Mouse (Mus musculus) heart, postnatal 14 days (tissue): ENCODE results near the gene Dlg4. TPM values are rescaled to one million over a fixed set of nuclear protein-coding genes. Genes with fewer than 3 reads are reported as not detected.
"Not testable (repeated sequence)": the region's sequence is repeated elsewhere in the genome, so short reads cannot be mapped to it uniquely, and the experiment has no call there.

ENCODE experiments used
- DNase-seq, 2 experiments: peaks; one replicate each; pipeline ENCODE4 v3.0.0; 2021 to 2022
- intact Hi-C: fragments of 180-260 bp; cut with DNase I; formaldehyde crosslinking; loops from one replicate; pipeline ENCODE4 v1.15.1; 2025
- total RNA-seq, 2 experiments: library from RNA; stranded (reverse); gene quantifications; 2 replicates each; pipeline ENCODE4 v1.2.3; 2021

Gene Dlg4
- total RNA-seq, 2 experiments from 2014 or later = 10.4 to 11.2 TPM

GRCm38 (mm10) chr11:70039631-70040030 lies 22.9 kb downstream of the Dlg4 start:
- no peak for DNase-seq
- intact Hi-C loops = no loop called here

GRCm38 (mm10) chr11:70040184-70040583 lies 23.4 kb downstream of the Dlg4 start:
- intact Hi-C loops = no loop called here

GRCm38 (mm10) chr11:70042309-70043085 lies 25.8 kb downstream of the Dlg4 start:
- intact Hi-C loops = no loop called here
- DNase-seq = no peak

More at GRCm38 (mm10) chr11:70040184-70040583, 23.4 kb downstream of the Dlg4 start:
- no peak for DNase-seq

- no peak for DNase-seq
- intact Hi-C loops = no loop called here
Observed at GRCm38 (mm10) chr11:70043665-70044064, 26.9 kb downstream of the Dlg4 start.

- intact Hi-C loops = no loop called here
- DNase-seq = no peak
Observed at GRCm38 (mm10) chr11:70045435-70045834, 28.7 kb downstream of the Dlg4 start.

GRCm38 (mm10) chr11:70049366-70049765 lies 32.6 kb downstream of the Dlg4 start:
- DNase-seq = no peak
- intact Hi-C loops = no loop called here

- DNase-seq = no peak
- intact Hi-C loops = loop anchor here (10.0 kb wide), 1 partner anchor 265 kb away; no protein-coding TSS in a partner anchor
Observed at GRCm38 (mm10) chr11:70049816-70050215, 33.1 kb downstream of the Dlg4 start.

GRCm38 (mm10) chr11:70053156-70053555 lies 36.4 kb downstream of the Dlg4 start:
- intact Hi-C loops = loop anchor here (2.0 to 10.0 kb wide), 2 partner anchors 50 to 262 kb away; no protein-coding TSS in a partner anchor
- DNase-seq = no peak

GRCm38 (mm10) chr11:70053898-70054570 lies 37.3 kb downstream of the Dlg4 start, which contains the start of gene Asgr1:
Asgr1 (plus strand) TSS chr11:70054085.
- intact Hi-C loops = loop anchor here (2.0 to 10.0 kb wide), 3 partner anchors 51 to 261 kb away; no protein-coding TSS in a partner anchor
- no peak for DNase-seq

- peak; percentile 78 to 89 for DNase-seq
- intact Hi-C loops = loop anchor here (2.0 to 10.0 kb wide), 2 partner anchors 145 to 259 kb away; no protein-coding TSS in a partner anchor
Observed at GRCm38 (mm10) chr11:70055618-70056214, 39.0 kb downstream of the Dlg4 start.

GRCm38 (mm10) chr11:70057805-70058204 lies 41.1 kb downstream of the Dlg4 start:
- intact Hi-C loops = loop anchor here (10.0 kb wide), 1 partner anchor 257 kb away; no protein-coding TSS in a partner anchor
- no peak for DNase-seq

GRCm38 (mm10) chr11:70059930-70060329 lies 43.2 kb downstream of the Dlg4 start:
- intact Hi-C loops = loop anchor here (10.0 kb wide), 1 partner anchor 255 kb away; no protein-coding TSS in a partner anchor

GRCm38 (mm10) chr11:70063053-70063452 lies 46.3 kb downstream of the Dlg4 start:
- intact Hi-C loops = no loop called here

More at GRCm38 (mm10) chr11:70059930-70060329, 43.2 kb downstream of the Dlg4 start:
- no peak for DNase-seq

GRCm38 (mm10) chr11:70066701-70067100 lies 50.0 kb downstream of the Dlg4 start:
- DNase-seq = no peak
- intact Hi-C loops = no loop called here

More at GRCm38 (mm10) chr11:70063053-70063452, 46.3 kb downstream of the Dlg4 start:
- DNase-seq = no peak

GRCm38 (mm10) chr11:70068245-70068644 lies 51.5 kb downstream of the Dlg4 start:
- DNase-seq = no peak
- intact Hi-C loops = no loop called here

- DNase-seq = no peak
- intact Hi-C loops = no loop called here
Observed at GRCm38 (mm10) chr11:70070057-70070456, 53.3 kb downstream of the Dlg4 start.

- intact Hi-C loops, DNase-seq: not testable (repeated sequence)
Observed at GRCm38 (mm10) chr11:70070603-70071002, 53.9 kb downstream of the Dlg4 start.

- intact Hi-C loops = loop anchor here (2.0 kb wide), 1 partner anchor 126 kb away; no protein-coding TSS in a partner anchor
- DNase-seq = peak; percentile 83 to 88
Observed at GRCm38 (mm10) chr11:70074379-70075071, 57.8 kb downstream of the Dlg4 start.

- intact Hi-C loops = loop anchor here (2.0 kb wide), 1 partner anchor 125 kb away; no protein-coding TSS in a partner anchor
Observed at GRCm38 (mm10) chr11:70075581-70075980, 58.8 kb downstream of the Dlg4 start.

GRCm38 (mm10) chr11:70077441-70077840 lies 60.7 kb downstream of the Dlg4 start:
- no peak for DNase-seq
- intact Hi-C loops = no loop called here

More at GRCm38 (mm10) chr11:70075581-70075980, 58.8 kb downstream of the Dlg4 start:
- no peak for DNase-seq
